Mouse (Mus musculus) bone marrow, adult 2 months (tissue): ENCODE results near the gene Cyp2f2.

Experiments used
- CTCF ChIP-seq: fragments of 200-500 bp; IDR thresholded peaks from 2 replicates; pipeline ENCODE4 v1.5.1; 2011; ENCODE audit warnings: low read length, control low read depth; ENCODE audit not compliant: control insufficient read depth, insufficient read depth
- POLR2A ChIP-seq: fragments of 200-500 bp; IDR thresholded peaks from 2 replicates; pipeline ENCODE4 v1.6.1; 2011; ENCODE audit warnings: low read depth, mild to moderate bottlenecking, control low read depth, low read length, borderline replicate concordance; ENCODE audit not compliant: control insufficient read depth

DNA sequence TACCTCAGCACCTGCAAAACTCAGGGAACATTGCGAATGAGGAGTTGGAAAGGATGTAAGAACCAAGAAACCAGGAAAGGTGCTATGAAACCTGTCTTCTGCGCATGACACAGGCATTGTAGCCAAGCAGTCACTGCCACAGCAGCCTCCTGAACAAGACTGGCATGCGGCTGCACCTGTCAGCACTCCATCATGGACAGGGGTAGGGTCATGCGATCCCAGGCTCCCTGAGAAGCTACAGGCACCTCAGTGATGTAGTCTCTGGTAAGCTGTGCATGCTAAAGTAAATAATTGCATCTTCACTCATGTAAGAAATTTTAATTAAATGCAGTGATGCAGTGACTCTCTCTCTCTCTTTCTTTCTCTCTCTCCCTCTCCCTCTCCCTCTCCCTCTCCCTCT is 28.7 kb upstream of the Cyp2f2 start:
- TF ChIP-seq CTCF, result no peak
- TF ChIP-seq POLR2A, result no peak
